Mouse (Mus musculus): ENCODE results near the gene Myom1. TPM values are rescaled to one million over a fixed set of nuclear protein-coding genes. Genes with fewer than 3 reads are reported as not detected.

Gene Myom1
- polyA plus RNA-seq, 1 experiment from 2014 or later: 5.7 TPM

GRCm38 (mm10) chr17:71025922-71026321 lies 23.5 kb downstream of the Myom1 start:
- WGBS: 73% methylated on average over 8 of the region's 8 CpGs

GRCm38 (mm10) chr17:71027186-71027585 lies 24.8 kb downstream of the Myom1 start:
- Histone ChIP-seq H3K9me3 (ENCODE audit: low read depth, low read length) (no peaks in the 10 kb centered on the region), H3K4me2 (no peak overlapping the region)

More at GRCm38 (mm10) chr17:71025922-71026321, 23.5 kb downstream of the Myom1 start:
- no peak for DNase-seq
- H3K27me3 ChIP-seq (ENCODE audit: insufficient read depth, low read length): no peaks in the 10 kb centered on the region
- no peak overlapping the region for H3K4me3 ChIP-seq (ENCODE audit: low read depth, low read length)
- no peaks in the 10 kb centered on the region for H3K4me1 ChIP-seq (ENCODE audit: insufficient read depth)
- H3K9ac ChIP-seq: no peak overlapping the region
- no peak overlapping the region for H3K4me2 ChIP-seq
- H3K27ac ChIP-seq (ENCODE audit: low read depth): no peak overlapping the region
- no peaks in the 10 kb centered on the region for H3K9me3 ChIP-seq (ENCODE audit: low read depth, low read length)
- no peak for ATAC-seq (ENCODE audit: insufficient read depth)
- TF ChIP-seq CTCF (IDR thresholded peaks at IDR 0.05; ENCODE audit: low read depth): no peak
- no peaks in the 10 kb centered on the region for H3K36me3 ChIP-seq (ENCODE audit: insufficient read depth)

GRCm38 (mm10) chr17:71032719-71033118 lies 30.3 kb downstream of the Myom1 start:
- DNase-seq (no peak), ATAC-seq (ENCODE audit: insufficient read depth) (no peak)
- no peaks in the 10 kb centered on the region for H3K4me1 ChIP-seq (ENCODE audit: insufficient read depth)
- 79% methylated on average over 10 of the region's 10 CpGs for WGBS
- no peak overlapping the region for H3K9ac ChIP-seq
- TF ChIP-seq CTCF (IDR thresholded peaks at IDR 0.05; ENCODE audit: low read depth): no peak
- H3K36me3 ChIP-seq (ENCODE audit: insufficient read depth): no peaks in the 10 kb centered on the region
- H3K27me3 ChIP-seq (ENCODE audit: insufficient read depth, low read length): no peaks in the 10 kb centered on the region
- no peak overlapping the region for H3K4me3 ChIP-seq (ENCODE audit: low read depth, low read length)
- H3K4me2 ChIP-seq: no peak overlapping the region
- H3K27ac ChIP-seq (ENCODE audit: low read depth): no peak overlapping the region
- H3K9me3 ChIP-seq (ENCODE audit: low read depth, low read length): no peaks in the 10 kb centered on the region

More at GRCm38 (mm10) chr17:71027186-71027585, 24.8 kb downstream of the Myom1 start:
- no peaks in the 10 kb centered on the region for H3K4me1 ChIP-seq (ENCODE audit: insufficient read depth)
- ATAC-seq (ENCODE audit: insufficient read depth) (no peak), DNase-seq (no peak)
- no peak overlapping the region for H3K4me3 ChIP-seq (ENCODE audit: low read depth, low read length)
- no peaks in the 10 kb centered on the region for H3K36me3 ChIP-seq (ENCODE audit: insufficient read depth)
- H3K27me3 ChIP-seq (ENCODE audit: insufficient read depth, low read length): no peaks in the 10 kb centered on the region
- WGBS: 83% methylated on average over 3 of the region's 3 CpGs
- no peak overlapping the region for H3K27ac ChIP-seq (ENCODE audit: low read depth)
- no peak for TF ChIP-seq CTCF (IDR thresholded peaks at IDR 0.05; ENCODE audit: low read depth)
- no peak overlapping the region for H3K9ac ChIP-seq

- no peaks in the 10 kb centered on the region for H3K9me3 ChIP-seq (ENCODE audit: low read depth, low read length)
- no peaks in the 10 kb centered on the region for H3K36me3 ChIP-seq (ENCODE audit: insufficient read depth)
- H3K4me1 ChIP-seq (ENCODE audit: insufficient read depth): no peaks in the 10 kb centered on the region
- no peak overlapping the region for H3K4me3 ChIP-seq (ENCODE audit: low read depth, low read length)
- ATAC-seq (ENCODE audit: insufficient read depth) (no peak), DNase-seq (no peak)
- no peak for TF ChIP-seq CTCF (IDR thresholded peaks at IDR 0.05; ENCODE audit: low read depth)
- no peaks in the 10 kb centered on the region for H3K27me3 ChIP-seq (ENCODE audit: insufficient read depth, low read length)
- no peak overlapping the region for H3K4me2 ChIP-seq
- 61% methylated on average over 5 of the region's 5 CpGs for WGBS
- H3K9ac ChIP-seq: no peak overlapping the region
- no peak overlapping the region for H3K27ac ChIP-seq (ENCODE audit: low read depth)
Observed at GRCm38 (mm10) chr17:71034472-71034871, 32.0 kb downstream of the Myom1 start.

GRCm38 (mm10) chr17:71037188-71037587 lies 34.8 kb downstream of the Myom1 start:
- DNase-seq: no peak
- Histone ChIP-seq H3K27me3 (ENCODE audit: insufficient read depth, low read length) (no peaks in the 10 kb centered on the region), H3K27ac (ENCODE audit: low read depth) (no peak overlapping the region), H3K9ac (no peak overlapping the region), H3K4me1 (ENCODE audit: insufficient read depth) (no peaks in the 10 kb centered on the region), H3K4me3 (ENCODE audit: low read depth, low read length) (no peak overlapping the region), H3K4me2 (no peak overlapping the region), H3K36me3 (ENCODE audit: insufficient read depth) (no peaks in the 10 kb centered on the region), H3K9me3 (ENCODE audit: low read depth, low read length) (no peaks in the 10 kb centered on the region)
- no peak for TF ChIP-seq CTCF (IDR thresholded peaks at IDR 0.05; ENCODE audit: low read depth)
- no peak for ATAC-seq (ENCODE audit: insufficient read depth)
- WGBS: 57% methylated on average over 7 of the region's 7 CpGs

GRCm38 (mm10) chr17:71038812-71039211 lies 36.4 kb downstream of the Myom1 start:
- WGBS: 65% methylated on average over 5 of the region's 5 CpGs
- no peak overlapping the region for H3K4me3 ChIP-seq (ENCODE audit: low read depth, low read length)
- no peak overlapping the region for H3K4me2 ChIP-seq
- TF ChIP-seq CTCF (IDR thresholded peaks at IDR 0.05; ENCODE audit: low read depth): no peak
- no peak overlapping the region for H3K27ac ChIP-seq (ENCODE audit: low read depth)
- H3K36me3 ChIP-seq (ENCODE audit: insufficient read depth): no peaks in the 10 kb centered on the region
- no peaks in the 10 kb centered on the region for H3K4me1 ChIP-seq (ENCODE audit: insufficient read depth)
- ATAC-seq (ENCODE audit: insufficient read depth) (no peak), DNase-seq (no peak)
- H3K9me3 ChIP-seq (ENCODE audit: low read depth, low read length): no peaks in the 10 kb centered on the region
- H3K27me3 ChIP-seq (ENCODE audit: insufficient read depth, low read length): no peaks in the 10 kb centered on the region
- no peak overlapping the region for H3K9ac ChIP-seq

GRCm38 (mm10) chr17:71039851-71040581 lies 37.6 kb downstream of the Myom1 start:
- no peak for TF ChIP-seq CTCF (IDR thresholded peaks at IDR 0.05; ENCODE audit: low read depth)
- H3K4me1 ChIP-seq (ENCODE audit: insufficient read depth): no peaks in the 10 kb centered on the region
- H3K4me3 ChIP-seq (ENCODE audit: low read depth, low read length): no peak overlapping the region
- no peak overlapping the region for H3K9ac ChIP-seq
- no peak overlapping the region for H3K4me2 ChIP-seq
- 29% methylated on average over 12 of the region's 12 CpGs for WGBS
- no peak for ATAC-seq (ENCODE audit: insufficient read depth)
- DNase-seq: no peak
- no peaks in the 10 kb centered on the region for H3K36me3 ChIP-seq (ENCODE audit: insufficient read depth)
- no peaks in the 10 kb centered on the region for H3K27me3 ChIP-seq (ENCODE audit: insufficient read depth, low read length)
- H3K9me3 ChIP-seq (ENCODE audit: low read depth, low read length): no peaks in the 10 kb centered on the region
- no peak overlapping the region for H3K27ac ChIP-seq (ENCODE audit: low read depth)

Measured in lung, embryonic 14.5 days (tissue).